Mouse (Mus musculus) cortical plate, adult 2 months (tissue): ENCODE results near the gene Nudt5.

Experiments used
- CTCF ChIP-seq: fragments of 200-500 bp; IDR thresholded peaks from 2 replicates; pipeline ENCODE4 v1.5.1; 2011; ENCODE audit warnings: mild to moderate bottlenecking, control low read depth, low read length; ENCODE audit not compliant: insufficient read depth; ENCODE audit errors: extremely low read depth
- POLR2A ChIP-seq: fragments of 200-500 bp; IDR thresholded peaks from 2 replicates; pipeline ENCODE4 v1.6.1; 2011; ENCODE audit warnings: mild to moderate bottlenecking, low read length, control low read depth; ENCODE audit not compliant: insufficient read depth; ENCODE audit errors: extremely low read depth

GRCm38 (mm10) chr2:5824213-5824612 is 20.6 kb upstream of the Nudt5 start:
- TF ChIP-seq CTCF (peak; percentile 44), POLR2A (no peak)
